8 mouse cellular contexts compared by ENCODE assay signal in genomic region chr4:116074861-116075620, GRCm38 (mm10). TPM values are rescaled to one million over a fixed set of nuclear protein-coding genes. Genes with fewer than 3 reads are reported as not detected.
DNase-seq lines count a peak whose midpoint lies in the region; ATAC-seq lines count a peak whose summit lies in the region.

Gene Uqcrh, minus strand, starts transcription at chr4:116075071.
Gene Lrrc41, plus strand, starts transcription at chr4:116075269.

- intact Hi-C loops in gastrocnemius, postnatal 14 days (cut with DNase I; ENCODE audit: low total_unique reads) = no loop called here
- intact Hi-C loops in left cerebral cortex, postnatal 10 days (cut with DNase I) = no loop called here

- peak; percentile 93 for ATAC-seq in inflammation-experienced regulatory T-cells, adult 6 months
- peak; percentile 82 for ATAC-seq in megakaryocyte-erythroid progenitor cell, adult 5-6 weeks (replicated peaks; ENCODE audit: low FRiP score, low TSS enrichment, poor library complexity, severe bottlenecking)

- DNase-seq in adrenal gland, adult (ENCODE audit: inconsistent age in 2 of 2, low spot score in 1 of 2) = peak; percentile 96 to 99
- DNase-seq in embryo, embryonic 10.5 days (ENCODE audit: low spot score) = peak; percentile 96
- DNase-seq in gastrocnemius, postnatal 14 days = peak; percentile 96
- DNase-seq in left cerebral cortex, postnatal 10 days (ENCODE audit: extremely low spot score in 1 of 2, low spot score in 2 of 2) = peak; percentile 95 to 97
- peak; percentile 94 for DNase-seq in right cerebral cortex, postnatal 25 days
- peak; percentile 90 to 95 for DNase-seq in urinary bladder, postnatal 4 days (ENCODE audit: low spot score in 2 of 2)

RNA-seq across cellular contexts. Expression of gene Uqcrh, which starts in this region (rescaled TPM):
- total RNA-seq in gastrocnemius, postnatal 14 days (2021) = 100 to 1,000 TPM; 876 to 989 TPM
- polyA plus RNA-seq in inflammation-experienced regulatory T-cells, adult 6 months (2017; shearing (Covaris generic)) = 100 to 1,000 TPM; 803 to 910 (median 862) TPM
- 100 to 1,000 TPM; 411 to 421 TPM for total RNA-seq in left cerebral cortex, postnatal 10 days (2021)
- 1,038 and 1,202 TPM in 2 replicates for total RNA-seq in megakaryocyte-erythroid progenitor cell, adult 5-6 weeks (2014; fragmentation: Nextera tagmentation)
- total RNA-seq in megakaryocyte-erythroid progenitor cell, adult 5-6 weeks (2017) = 483 and 550 TPM in 2 replicates

RNA-seq across cellular contexts. Expression of gene Lrrc41, which starts in this region (rescaled TPM):
- 10 to 100 TPM; 19.0 to 25.0 TPM for total RNA-seq in gastrocnemius, postnatal 14 days (2021)
- polyA plus RNA-seq in inflammation-experienced regulatory T-cells, adult 6 months (2017; shearing (Covaris generic)) = 10 to 100 TPM; 16.5 to 19.0 (median 18.0) TPM
- total RNA-seq in left cerebral cortex, postnatal 10 days (2021) = 10 to 100 TPM; 52.3 to 54.0 TPM
- total RNA-seq in megakaryocyte-erythroid progenitor cell, adult 5-6 weeks (2014; fragmentation: Nextera tagmentation) = 29.8 and 30.8 TPM in 2 replicates
- 16.4 and 20.6 TPM in 2 replicates for total RNA-seq in megakaryocyte-erythroid progenitor cell, adult 5-6 weeks (2017)

Comparison
In these comparisons a context has a peak if more than half of its experiments do, and no peak if none do; other contexts are left out.
1. Peak in every context shown above with its lines: DNase-seq and ATAC-seq.